Mouse (Mus musculus): ENCODE measurements at regions not wholly inside any gene's neighbourhood (a gene's known extent, or its start where the extent isn't known, plus 50 kb on each side); places are given as distances from the start of the nearest gene placed in this dataset.

GRCm38 (mm10) chr13:119140436-119140835 lies 288.0 kb upstream of the Paip1 start:
- DNase-seq (ENCODE audit: low read depth): no peak

- no peak for DNase-seq (ENCODE audit: low read depth)
Observed at GRCm38 (mm10) chr13:119143351-119143750, 285.1 kb upstream of the Paip1 start.

GRCm38 (mm10) chr13:119145713-119146112 lies 282.7 kb upstream of the Paip1 start:
- DNase-seq (ENCODE audit: low read depth): no peak

GRCm38 (mm10) chr13:119147701-119148100 lies 280.7 kb upstream of the Paip1 start:
- DNase-seq (ENCODE audit: low read depth): no peak

- DNase-seq (ENCODE audit: low read depth): no peak
Observed at GRCm38 (mm10) chr13:119149141-119149540, 279.3 kb upstream of the Paip1 start.

- no peak for DNase-seq (ENCODE audit: low read depth)
Observed at GRCm38 (mm10) chr13:119150847-119151548, 277.4 kb upstream of the Paip1 start.

- no peak for DNase-seq (ENCODE audit: low read depth)
Observed at GRCm38 (mm10) chr13:119177753-119178152, 250.6 kb upstream of the Paip1 start.

GRCm38 (mm10) chr13:119178212-119178611 lies 250.2 kb upstream of the Paip1 start:
- no peak for DNase-seq (ENCODE audit: low read depth)

GRCm38 (mm10) chr13:119179157-119179920 lies 249.1 kb upstream of the Paip1 start:
- no peak for DNase-seq (ENCODE audit: low read depth)

GRCm38 (mm10) chr13:119184322-119184877 lies 244.0 kb upstream of the Paip1 start:
- DNase-seq (ENCODE audit: low read depth): no peak

GRCm38 (mm10) chr13:119185567-119186143 lies 242.7 kb upstream of the Paip1 start:
- no peak for DNase-seq (ENCODE audit: low read depth)

GRCm38 (mm10) chr13:119231556-119231955 lies 196.8 kb upstream of the Paip1 start:
- no peak for DNase-seq (ENCODE audit: low read depth)

GRCm38 (mm10) chr13:119232100-119233029 lies 196.0 kb upstream of the Paip1 start:
- no peak for DNase-seq (ENCODE audit: low read depth)

GRCm38 (mm10) chr13:119233030-119233385 lies 195.4 kb upstream of the Paip1 start:
- DNase-seq (ENCODE audit: low read depth): no peak

GRCm38 (mm10) chr13:119233869-119234268 lies 194.5 kb upstream of the Paip1 start:
- no peak for DNase-seq (ENCODE audit: low read depth)

- DNase-seq (ENCODE audit: low read depth): no peak
Observed at GRCm38 (mm10) chr13:119242358-119242757, 186.0 kb upstream of the Paip1 start.

GRCm38 (mm10) chr13:119247101-119247500 lies 181.3 kb upstream of the Paip1 start:
- no peak for DNase-seq (ENCODE audit: low read depth)

GRCm38 (mm10) chr13:119252006-119252405 lies 176.4 kb upstream of the Paip1 start:
- DNase-seq (ENCODE audit: low read depth): no peak

- no peak for DNase-seq (ENCODE audit: low read depth)
Observed at GRCm38 (mm10) chr13:119256350-119256749, 172.1 kb upstream of the Paip1 start.

GRCm38 (mm10) chr13:119258515-119258914 lies 169.9 kb upstream of the Paip1 start:
- no peak for DNase-seq (ENCODE audit: low read depth)

GRCm38 (mm10) chr13:119263561-119263960 lies 164.8 kb upstream of the Paip1 start:
- no peak for DNase-seq (ENCODE audit: low read depth)
